Comparison of ENCODE assay signal across 8 mouse cellular contexts in genomic region chr2:32381775-32382223, GRCm38 (mm10). TPM values are rescaled to one million over a fixed set of nuclear protein-coding genes. Genes with fewer than 3 reads are reported as not detected.
DNase-seq lines count a peak whose midpoint lies in the region; ATAC-seq and TF ChIP-seq lines count a peak whose summit lies in the region.

Gene 1110008P14Rik, minus strand, starts transcription at chr2:32381938.

- H3K27me3 ChIP-seq in Patski, result no peaks in the 10 kb centered on the region
- H3K27me3 ChIP-seq in hindbrain, embryonic 11.5 days (ENCODE audit: control insufficient read depth, insufficient read depth, low read length), result peaks cover 2% of the 10 kb centered on the region; the same call in 1 of the 2 replicates

- H3K9ac ChIP-seq in hindbrain, embryonic 11.5 days (ENCODE audit: low read depth, low read length), result peak within 1 kb of the TSS; percentile 71

- in situ Hi-C loops in Patski (cut with MboI; ENCODE audit: low pct_unique_long_range_greater_than_20kb), result no loop called here

- H3K4me2 ChIP-seq in hindbrain, embryonic 11.5 days (replicated peaks; ENCODE audit: low read depth, low read length), result peak within 1 kb of the TSS; percentile 97

- CTCF ChIA-PET in Patski (lab: Charles Lee), result interaction anchor here (1.4 to 2.5 kb wide), 2 partner anchors 23 to 105 kb away, joined by 3 to 8 read pairs; no protein-coding TSS in a partner anchor

- H3K4me3 ChIP-seq in hindbrain, embryonic 11.5 days (ENCODE audit: low read depth, low read length), result peak within 1 kb of the TSS; percentile 67

- no peaks in the 10 kb centered on the region; the same call in 1 of the 2 replicates for H3K4me1 ChIP-seq in hindbrain, embryonic 11.5 days (replicated peaks; ENCODE audit: control insufficient read depth, insufficient read depth, low read length)

- POLR2A ChIA-PET in Patski (lab: Charles Lee), result interaction anchor here (0.6 kb wide), 1 partner anchor 190 kb away, joined by 3 read pairs; no protein-coding TSS in a partner anchor

- H3K27ac ChIP-seq in hindbrain, embryonic 11.5 days (ENCODE audit: low read depth, low read length), result no peak within 1 kb of the TSS

- 1% methylated on average over 45 of the region's 47 CpGs for WGBS in hindbrain, embryonic 11.5 days

- ATAC-seq in Patski, result peak; percentile 78
- ATAC-seq in hindbrain, embryonic 11.5 days (ENCODE audit: low FRiP score), result peak; percentile 90

- peaks cover 6% of the 10 kb centered on the region; the same call in 1 of the 2 replicates for H3K36me3 ChIP-seq in hindbrain, embryonic 11.5 days (ENCODE audit: control insufficient read depth, insufficient read depth, low read length)

- no peaks in the 10 kb centered on the region for H3K9me3 ChIP-seq in hindbrain, embryonic 11.5 days (ENCODE audit: control insufficient read depth, low read length)

- no peak for TF ChIP-seq CTCF in Patski (IDR thresholded peaks at IDR 0.05)

- DNase-seq in Patski (ENCODE audit: low read depth, low spot score), result no peak
- DNase-seq in cerebellum, adult 9-11 months, result peak; percentile 95
- DNase-seq in frontal cortex, postnatal 10 days (ENCODE audit: low spot score in 2 of 2), result peak; percentile 83 to 89
- DNase-seq in hindbrain, embryonic 11.5 days (ENCODE audit: low spot score), result peak; percentile 97
- peak; percentile 80 to 84 for DNase-seq in layer of hippocampus, postnatal 25 days (ENCODE audit: extremely low spot score in 1 of 2, low spot score in 1 of 2)
- DNase-seq in lung, postnatal 14 days, result peak; percentile 97
- DNase-seq in ovary, postnatal 36 days (ENCODE audit: low spot score), result peak; percentile 95
- peak; percentile 98 for DNase-seq in thymus, postnatal 14 days

RNA-seq across cellular contexts. Expression of gene 1110008P14Rik, which starts in this region (rescaled TPM):
- 89.4 TPM for polyA plus RNA-seq in Patski (2021)
- polyA plus RNA-seq in hindbrain, embryonic 11.5 days (2014; fragmentation: Nextera tagmentation; extraction: Ambion mirVana), result 62.1 and 62.7 TPM in 2 replicates
- total RNA-seq in layer of hippocampus, postnatal 25 days (2021), result 100 to 1,000 TPM; 194 to 197 TPM
